Comparison of ENCODE assay signal across 21 mouse cellular contexts in genomic region chr6:108137031-108137430, GRCm38 (mm10).
"Had no signal": no experiment of that assay in that cellular context is flagged by ENCODE, and none has a peak within 500 bp of the region (broad histone marks: within the 10 kb centered on the region; RNA-seq: fewer than 3 reads in every experiment).

No protein-coding gene starts in this region.

- H3K27me3 ChIP-seq: limb, embryonic 12.5 days; limb, embryonic 15.5 days; lung, embryonic 15.5 days; megakaryocyte, embryonic 14.5 days had no signal

- H3K4me1 ChIP-seq: limb, embryonic 12.5 days; limb, embryonic 15.5 days; lung, embryonic 15.5 days; midbrain, embryonic 10.5 days had no signal

- H3K4me3 ChIP-seq: limb, embryonic 12.5 days; limb, embryonic 15.5 days; lung, embryonic 15.5 days; megakaryocyte, embryonic 14.5 days; midbrain, embryonic 10.5 days had no signal

- H3K9me3 ChIP-seq: limb, embryonic 12.5 days; limb, embryonic 15.5 days; lung, embryonic 15.5 days; megakaryocyte, embryonic 14.5 days; midbrain, embryonic 10.5 days had no signal

- DNase-seq: kidney, adult 9 months; kidney, postnatal 14 days; kidney, postnatal 4 days; left cerebral cortex, postnatal 4 days; lung, adult 18-20 months; lung, postnatal 10 days; lung, postnatal 36 days; midbrain, embryonic 14.5 days; right cerebral cortex, adult 18-20 months; right cerebral cortex, postnatal 14 days; right cerebral cortex, postnatal 4 days; thymus, adult 2 months; thymus, postnatal 14 days; thymus, postnatal 4 days had no signal

- H3K36me3 ChIP-seq: limb, embryonic 15.5 days; lung, embryonic 15.5 days; midbrain, embryonic 10.5 days had no signal

- H3K27ac ChIP-seq: limb, embryonic 12.5 days; limb, embryonic 15.5 days; liver, embryonic 14.5 days; lung, embryonic 15.5 days; midbrain, embryonic 10.5 days; stomach, postnatal 0 days had no signal

- H3K9ac ChIP-seq: limb, embryonic 12.5 days; limb, embryonic 15.5 days; liver, embryonic 14.5 days; lung, embryonic 15.5 days had no signal

- H3K4me2 ChIP-seq: limb, embryonic 12.5 days; limb, embryonic 15.5 days; lung, embryonic 15.5 days had no signal
